23 mouse cellular contexts compared by ENCODE assay signal in the genomic region with DNA sequence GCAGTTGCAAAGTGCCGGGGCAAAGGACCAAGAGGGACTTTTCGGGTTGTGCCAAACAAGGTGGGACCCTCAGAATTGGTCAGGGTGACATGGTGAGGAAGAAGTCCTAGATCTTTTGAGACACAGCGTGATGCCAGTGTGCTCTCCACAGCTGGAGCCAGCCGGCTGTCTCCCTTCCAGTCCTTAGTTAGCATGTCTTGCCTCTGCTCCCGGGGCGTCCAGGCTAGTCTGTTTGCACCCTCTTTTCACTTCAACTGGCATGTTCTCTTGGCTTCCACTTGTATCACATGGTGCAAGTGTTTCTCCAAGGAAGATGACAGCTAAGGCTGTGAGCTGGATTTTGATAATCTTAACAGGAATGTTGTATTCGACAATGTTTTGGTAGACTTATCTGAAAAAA.
A peak's percentile ranks its signal among the peaks of the same experiment; 100 is the strongest.
DNase-seq lines count a peak whose midpoint lies in the region; ATAC-seq and TF ChIP-seq lines count a peak whose summit lies in the region.
"Had no signal": no experiment of that assay in that cellular context is flagged by ENCODE, and none has a peak within 500 bp of the region (broad histone marks: within the 10 kb centered on the region; RNA-seq: fewer than 3 reads in every experiment).

No protein-coding gene starts in this region.

- H3K79me2 ChIP-seq in liver, adult 2 months (ENCODE audit: control insufficient read depth, insufficient read depth, low read length) = no peaks in the 10 kb centered on the region; the same call in 1 of the 2 replicates

- H3K9me3 ChIP-seq in heart, embryonic 12.5 days (replicated peaks) = no peaks in the 10 kb centered on the region
- H3K9me3 ChIP-seq: embryonic facial prominence, embryonic 13.5 days; G1E; hindbrain, embryonic 12.5 days; limb, embryonic 13.5 days; liver, embryonic 15.5 days; midbrain, embryonic 13.5 days; neural tube, embryonic 12.5 days had no signal

- DNase-seq in frontal cortex, postnatal 14 days (ENCODE audit: low spot score in 2 of 2) = no peak
- no peak for DNase-seq in heart, postnatal 36 days
- DNase-seq in liver, adult 2 months (ENCODE audit: extremely low read depth, low read depth, low spot score) = no peak
- DNase-seq in liver = no peak
- DNase-seq in lung, postnatal 36 days = peak; percentile 64
- DNase-seq in spleen, adult 18-20 months = no peak
- DNase-seq: adrenal gland, postnatal 10 days; cerebellum, adult 11 months; cerebellum, postnatal 14 days; gastrocnemius, postnatal 25 days; layer of hippocampus, postnatal 36 days; right cerebral cortex, adult 18-20 months; thymus, postnatal 14 days had no signal

- no peaks in the 10 kb centered on the region for H3K36me3 ChIP-seq in heart, embryonic 12.5 days
- H3K36me3 ChIP-seq in liver, adult 2 months (ENCODE audit: control insufficient read depth, insufficient read depth, low read length) = no peaks in the 10 kb centered on the region
- H3K36me3 ChIP-seq: embryonic facial prominence, embryonic 13.5 days; hindbrain, embryonic 12.5 days; limb, embryonic 13.5 days; liver, embryonic 15.5 days; midbrain, embryonic 13.5 days; neural tube, embryonic 12.5 days had no signal

- no peak for TF ChIP-seq CTCF in liver, adult 2 months (IDR thresholded peaks at IDR 0.05; ENCODE audit: low read depth, low read length)

- intact Hi-C loops in heart, postnatal 36 days (cut with DNase I) = loop anchor here (5.0 kb wide), 1 partner anchor 34 kb away; no protein-coding TSS in a partner anchor

- no peak overlapping the region for H3K27ac ChIP-seq in heart, embryonic 12.5 days (ENCODE audit: poor library complexity, severe bottlenecking)
- peak overlapping the region; percentile 85 for H3K27ac ChIP-seq in liver, adult 2 months (replicated peaks; ENCODE audit: insufficient read depth, low read depth, low read length)
- H3K27ac ChIP-seq: embryonic facial prominence, embryonic 13.5 days; hindbrain, embryonic 12.5 days; limb, embryonic 13.5 days; liver, embryonic 15.5 days; midbrain, embryonic 13.5 days; neural tube, embryonic 12.5 days had no signal

- WGBS in heart, embryonic 12.5 days = 28% methylated on average over 7 of the region's 7 CpGs
- WGBS in liver, adult 2 months = 72% methylated on average over 7 of the region's 7 CpGs

- no peak for TF ChIP-seq POLR2A in liver, adult 2 months (IDR thresholded peaks at IDR 0.05; ENCODE audit: extremely low read depth, insufficient read depth, low read length)

- 0 out of 2 replicates have a peak overlapping the region, but pooled peaks have one; percentile 10 for H3K9ac ChIP-seq in heart, embryonic 12.5 days
- peak overlapping the region; percentile 26; the same call in 1 of the 2 replicates for H3K9ac ChIP-seq in liver, adult 2 months (ENCODE audit: low read depth, low read length)
- H3K9ac ChIP-seq: embryonic facial prominence, embryonic 13.5 days; hindbrain, embryonic 12.5 days; limb, embryonic 13.5 days; liver, embryonic 15.5 days; midbrain, embryonic 13.5 days; neural tube, embryonic 12.5 days had no signal

- H3K27me3 ChIP-seq in heart, embryonic 12.5 days (replicated peaks) = no peaks in the 10 kb centered on the region
- no peaks in the 10 kb centered on the region for H3K27me3 ChIP-seq in liver, adult 2 months (ENCODE audit: control insufficient read depth, insufficient read depth, low read length)
- H3K27me3 ChIP-seq: embryonic facial prominence, embryonic 13.5 days; hindbrain, embryonic 12.5 days; limb, embryonic 13.5 days; liver, embryonic 15.5 days; midbrain, embryonic 13.5 days; neural tube, embryonic 12.5 days had no signal

- ATAC-seq in frontal cortex, adult (ENCODE audit: low TSS enrichment) = 0 out of 2 replicates have a peak, but pooled peaks have one; percentile 33
- ATAC-seq in heart, embryonic 12.5 days (ENCODE audit: insufficient number of reproducible peaks, low FRiP score) = no peak
- ATAC-seq: activated CD4-positive, CD25-positive, alpha-beta regulatory T cell, adult 4 months; midbrain, embryonic 13.5 days had no signal

- 0 out of 2 replicates have a peak overlapping the region, but pooled peaks have one; percentile 5 for H3K4me2 ChIP-seq in heart, embryonic 12.5 days
- H3K4me2 ChIP-seq: embryonic facial prominence, embryonic 13.5 days; hindbrain, embryonic 12.5 days; limb, embryonic 13.5 days; liver, embryonic 15.5 days; midbrain, embryonic 13.5 days; neural tube, embryonic 12.5 days had no signal

- no peak overlapping the region for H3K4me3 ChIP-seq in heart, embryonic 12.5 days
- H3K4me3 ChIP-seq in liver, adult 2 months (ENCODE audit: insufficient read depth, low read depth, low read length) = no peak overlapping the region
- H3K4me3 ChIP-seq: embryonic facial prominence, embryonic 13.5 days; hindbrain, embryonic 12.5 days; limb, embryonic 13.5 days; liver, embryonic 15.5 days; midbrain, embryonic 13.5 days; neural tube, embryonic 12.5 days had no signal

- H3K4me1 ChIP-seq in heart, embryonic 12.5 days (replicated peaks) = peaks cover 61% of the 10 kb centered on the region
- H3K4me1 ChIP-seq in liver, adult 2 months (ENCODE audit: control insufficient read depth, insufficient read depth, low read length) = peaks cover 9% of the 10 kb centered on the region; the same call in 1 of the 2 replicates
